Comparison of ENCODE assay signal across 9 mouse cellular contexts in the genomic region with DNA sequence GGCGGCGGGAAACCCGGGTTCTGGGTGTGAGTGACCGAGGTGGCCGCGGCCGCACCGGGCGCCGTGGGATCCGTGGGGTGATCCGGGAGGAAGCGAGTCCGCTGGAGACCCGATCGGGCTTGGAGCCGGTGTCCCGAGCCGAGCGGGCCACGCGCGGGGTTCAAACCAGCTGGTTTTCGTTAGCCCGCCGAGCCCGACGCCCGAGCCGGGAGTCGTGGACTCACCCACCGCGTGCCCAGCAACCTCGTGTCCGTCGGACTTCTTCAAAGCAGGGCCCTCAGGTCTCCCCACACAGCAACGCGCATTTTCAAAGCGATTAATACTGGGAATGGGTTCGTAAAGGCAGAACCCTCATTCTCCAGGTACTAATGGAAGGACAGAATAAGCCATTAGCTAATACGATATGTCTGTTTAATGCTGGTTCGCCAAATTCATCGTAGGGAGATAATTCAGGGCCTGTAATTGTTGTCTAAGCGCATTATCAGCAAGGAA. TPM values are rescaled to one million over a fixed set of nuclear protein-coding genes. Genes with fewer than 3 reads are reported as not detected.
A peak's percentile ranks its signal among the peaks of the same experiment; 100 is the strongest.
DNase-seq lines count a peak whose midpoint lies in the region; ATAC-seq lines count a peak whose summit lies in the region.
"Had no signal": no experiment of that assay in that cellular context is flagged by ENCODE, and none has a peak within 500 bp of the region (broad histone marks: within the 10 kb centered on the region; RNA-seq: fewer than 3 reads in every experiment).

No protein-coding gene starts in this region.

- 2% methylated on average over 44 of the region's 44 CpGs for WGBS in liver, embryonic 12.5 days (ENCODE audit: insufficient replicate concordance)
- 3% methylated on average over 44 of the region's 44 CpGs for WGBS in forebrain, embryonic 13.5 days
- WGBS in intestine, embryonic 16.5 days: 2% methylated on average over 44 of the region's 44 CpGs
- 3% methylated on average over 44 of the region's 44 CpGs for WGBS in stomach, embryonic 14.5 days

- peaks cover 96% of the 10 kb centered on the region for H3K27me3 ChIP-seq in liver, embryonic 12.5 days (replicated peaks)
- peaks cover 70% of the 10 kb centered on the region for H3K27me3 ChIP-seq in forebrain, embryonic 13.5 days
- peaks cover 37% of the 10 kb centered on the region for H3K27me3 ChIP-seq in intestine, embryonic 16.5 days (replicated peaks; ENCODE audit: control insufficient read depth, insufficient read depth, low read length)
- peaks cover 29% of the 10 kb centered on the region; the same call in 1 of the 2 replicates for H3K27me3 ChIP-seq in stomach, embryonic 14.5 days (ENCODE audit: control insufficient read depth, insufficient read depth, low read length)

- ATAC-seq in liver, embryonic 12.5 days: no peak
- no peak for ATAC-seq in forebrain, embryonic 13.5 days
- ATAC-seq in intestine, embryonic 16.5 days: no peak
- no peak for ATAC-seq in stomach, embryonic 14.5 days (ENCODE audit: insufficient number of reproducible peaks, insufficient read depth, low FRiP score, low read depth)
- no peak for ATAC-seq in megakaryocyte-erythroid progenitor cell, adult 5-6 weeks (replicated peaks; ENCODE audit: low FRiP score, low TSS enrichment, poor library complexity, severe bottlenecking)

- H3K4me3 ChIP-seq in liver, embryonic 12.5 days: peak overlapping the region; percentile 12; the same call in 1 of the 2 replicates
- H3K4me3 ChIP-seq in forebrain, embryonic 13.5 days: peak overlapping the region; percentile 37
- H3K4me3 ChIP-seq in intestine, embryonic 16.5 days (ENCODE audit: low read length): peak overlapping the region; percentile 36
- H3K4me3 ChIP-seq in stomach, embryonic 14.5 days (ENCODE audit: low read depth, low read length): peak overlapping the region; percentile 24

- H3K4me1 ChIP-seq in liver, embryonic 12.5 days: no peaks in the 10 kb centered on the region
- H3K4me1 ChIP-seq in forebrain, embryonic 13.5 days: peaks cover 32% of the 10 kb centered on the region
- no peaks in the 10 kb centered on the region for H3K4me1 ChIP-seq in intestine, embryonic 16.5 days (ENCODE audit: control insufficient read depth, insufficient read depth, low read length)
- H3K4me1 ChIP-seq in stomach, embryonic 14.5 days (ENCODE audit: control insufficient read depth, insufficient read depth, low read length): no peaks in the 10 kb centered on the region

- H3K27ac ChIP-seq in liver, embryonic 12.5 days: no peak overlapping the region
- peak overlapping the region; percentile 79 for H3K27ac ChIP-seq in forebrain, embryonic 13.5 days
- no peak overlapping the region for H3K27ac ChIP-seq in intestine, embryonic 16.5 days (ENCODE audit: low read length)
- H3K27ac ChIP-seq in stomach, embryonic 14.5 days (ENCODE audit: low read length): no peak overlapping the region

- no peak for DNase-seq in liver
- DNase-seq in ovary, postnatal 14 days (ENCODE audit: low spot score): no peak
- DNase-seq in frontal cortex, postnatal 14 days (ENCODE audit: low spot score in 2 of 2): no peak
- DNase-seq: adrenal gland, adult 2 months had no signal

- H3K9ac ChIP-seq in liver, embryonic 12.5 days: no peak overlapping the region
- peak overlapping the region; percentile 64 for H3K9ac ChIP-seq in forebrain, embryonic 13.5 days
- 0 out of 2 replicates have a peak overlapping the region, but pooled peaks have one; percentile 33 for H3K9ac ChIP-seq in intestine, embryonic 16.5 days (ENCODE audit: low read depth, low read length)
- H3K9ac ChIP-seq in stomach, embryonic 14.5 days (replicated peaks; ENCODE audit: low read depth, low read length): no peak overlapping the region

- H3K9me3 ChIP-seq in liver, embryonic 12.5 days (replicated peaks): no peaks in the 10 kb centered on the region
- H3K9me3 ChIP-seq in forebrain, embryonic 13.5 days (replicated peaks): no peaks in the 10 kb centered on the region
- no peaks in the 10 kb centered on the region for H3K9me3 ChIP-seq in intestine, embryonic 16.5 days (ENCODE audit: control insufficient read depth, low read length)
- no peaks in the 10 kb centered on the region for H3K9me3 ChIP-seq in stomach, embryonic 14.5 days (ENCODE audit: control insufficient read depth, low read depth, low read length)

- peak overlapping the region; percentile 40 for H3K4me2 ChIP-seq in liver, embryonic 12.5 days
- H3K4me2 ChIP-seq in forebrain, embryonic 13.5 days: peak overlapping the region; percentile 67
- peak overlapping the region; percentile 55 for H3K4me2 ChIP-seq in intestine, embryonic 16.5 days (ENCODE audit: low read depth, low read length)
- peak overlapping the region; percentile 45 for H3K4me2 ChIP-seq in stomach, embryonic 14.5 days (replicated peaks; ENCODE audit: low read depth, low read length)

- no peaks in the 10 kb centered on the region for H3K36me3 ChIP-seq in liver, embryonic 12.5 days
- no peaks in the 10 kb centered on the region for H3K36me3 ChIP-seq in forebrain, embryonic 13.5 days (ENCODE audit: poor library complexity, severe bottlenecking)
- no peaks in the 10 kb centered on the region for H3K36me3 ChIP-seq in intestine, embryonic 16.5 days (ENCODE audit: control insufficient read depth, insufficient read depth, low read length)
- no peaks in the 10 kb centered on the region for H3K36me3 ChIP-seq in stomach, embryonic 14.5 days (ENCODE audit: control insufficient read depth, insufficient read depth, low read length)

RNA-seq across cellular contexts. Expression of gene Zdbf2, which starts 24.7 kb away (rescaled TPM):
- polyA plus RNA-seq in liver, embryonic 12.5 days (2016; fragmentation: Nextera tagmentation; extraction: Ambion mirVana): 1.6 and 1.7 TPM in 2 replicates
- 41.7 and 43.7 TPM in 2 replicates for polyA plus RNA-seq in forebrain, embryonic 13.5 days (2015; fragmentation: Nextera tagmentation; extraction: Ambion mirVana)
- polyA plus RNA-seq in intestine, embryonic 16.5 days (2015; fragmentation: Nextera tagmentation; extraction: Ambion mirVana): 3.0 and 3.4 TPM in 2 replicates
- polyA plus RNA-seq in stomach, embryonic 14.5 days (2014; fragmentation: Nextera tagmentation; extraction: Ambion mirVana): 10.8 and 13.0 TPM in 2 replicates
- not detected in 2 replicates for total RNA-seq in megakaryocyte-erythroid progenitor cell, adult 5-6 weeks (2014; fragmentation: Nextera tagmentation)
- not detected in 2 replicates for total RNA-seq in megakaryocyte-erythroid progenitor cell, adult 5-6 weeks (2017)

RNA-seq across cellular contexts. Expression of gene Gpr1, which starts 34.1 kb away (rescaled TPM):
- 0.08 TPM in 1 of 2 replicates, not detected in the other for polyA plus RNA-seq in liver, embryonic 12.5 days (2016; fragmentation: Nextera tagmentation; extraction: Ambion mirVana)
- 0.14 and 0.48 TPM in 2 replicates for polyA plus RNA-seq in forebrain, embryonic 13.5 days (2015; fragmentation: Nextera tagmentation; extraction: Ambion mirVana)
- polyA plus RNA-seq in intestine, embryonic 16.5 days (2015; fragmentation: Nextera tagmentation; extraction: Ambion mirVana): 0.09 TPM in 1 of 2 replicates, not detected in the other
- 0.13 TPM in 1 of 2 replicates, not detected in the other for polyA plus RNA-seq in stomach, embryonic 14.5 days (2014; fragmentation: Nextera tagmentation; extraction: Ambion mirVana)
- total RNA-seq in megakaryocyte-erythroid progenitor cell, adult 5-6 weeks (2014; fragmentation: Nextera tagmentation): not detected in 2 replicates
- total RNA-seq in megakaryocyte-erythroid progenitor cell, adult 5-6 weeks (2017): not detected in 2 replicates

Comparison
In these comparisons a context has a peak if more than half of its experiments do, and no peak if none do; other contexts are left out.
1. H3K9ac ChIP-seq: peak in forebrain, embryonic 13.5 days (single experiment) and intestine, embryonic 16.5 days (single experiment); none in liver, embryonic 12.5 days (single experiment) and stomach, embryonic 14.5 days (single experiment).
2. Peak in every context shown above with its lines, with median percentiles within 50 percentile points of each other: H3K4me2 ChIP-seq and H3K4me3 ChIP-seq.